Mouse (Mus musculus): ENCODE measurements at regions not wholly inside any gene's neighbourhood (a gene's known extent, or its start where the extent isn't known, plus 50 kb on each side); places are given as distances from the start of the nearest gene placed in this dataset.

DNA sequence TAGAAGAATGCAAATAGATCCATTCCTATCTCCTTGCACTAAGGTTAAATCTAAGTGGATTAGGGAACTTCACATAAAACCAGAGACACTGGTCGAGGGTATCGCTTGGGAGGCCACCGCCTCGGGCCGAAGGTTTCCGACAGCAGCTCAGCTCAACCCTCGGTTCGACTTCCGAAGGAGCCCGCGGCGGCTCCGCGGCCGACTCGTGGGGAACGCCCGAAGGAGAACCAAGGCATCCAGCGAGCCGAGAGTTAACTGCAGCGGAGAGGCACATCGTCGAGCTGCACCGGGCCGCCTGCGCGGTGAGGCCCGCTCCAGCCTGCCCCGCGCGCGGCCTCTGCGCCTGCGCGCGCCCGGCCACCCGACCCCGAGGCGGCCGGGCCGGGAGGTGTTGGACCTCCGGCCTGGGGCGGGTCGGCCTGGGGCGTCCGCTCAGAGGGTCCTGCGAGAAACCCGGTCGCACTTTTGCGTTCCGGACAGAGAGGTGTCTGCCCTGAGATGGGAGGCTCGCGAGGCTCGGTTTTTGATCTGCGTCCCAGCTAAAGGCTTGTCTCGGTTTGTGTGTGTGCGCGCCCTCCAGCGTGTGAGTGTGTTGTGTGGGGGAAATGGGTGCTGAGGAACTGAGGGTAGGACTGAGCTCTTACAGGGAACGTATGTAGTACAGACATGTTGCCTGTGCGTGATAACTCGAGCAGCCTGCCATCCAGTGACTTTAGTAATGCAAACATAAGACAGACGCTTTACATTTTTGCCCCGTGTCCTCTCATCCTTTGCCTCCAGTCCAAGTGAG, 50.9 kb upstream of the Vmn2r9 start:
- peak; percentile 5 for DNase-seq (ENCODE audit: low spot score)
